Mouse (Mus musculus) spleen, embryonic (tissue): ENCODE data around the gene Btnl6.
"Not testable (repeated sequence)": the region's sequence is repeated elsewhere in the genome, so short reads cannot be mapped to it uniquely, and the experiment has no call there.

ENCODE experiments used
- CTCF ChIA-PET: fragments of 350-600 bp; sonication (Branson Sonifier 250); formaldehyde crosslinking; loops from one replicate; lab custom pipeline; 2022; lab: Charles Lee

The Btnl6 gene

GRCm38 (mm10) chr17:34497726-34498125 is 19.4 kb downstream of the Btnl6 start:
- CTCF ChIA-PET = not testable (repeated sequence)

- CTCF ChIA-PET = not testable (repeated sequence)
These were observed 19.8 kb downstream of the Btnl6 start for GRCm38 (mm10) chr17:34497319-34497718.

- CTCF ChIA-PET = interaction anchor here (0.6 kb wide), 1 partner anchor 696 kb away, joined by 3 read pairs; no protein-coding TSS in a partner anchor
These were observed 20.6 kb downstream of the Btnl6 start for GRCm38 (mm10) chr17:34496539-34496938.

- CTCF ChIA-PET = not testable (repeated sequence)
These were observed 22.0 kb downstream of the Btnl6 start for GRCm38 (mm10) chr17:34495156-34495555.

GRCm38 (mm10) chr17:34492796-34493195 is 24.4 kb downstream of the Btnl6 start:
- CTCF ChIA-PET = no interaction called here

- CTCF ChIA-PET = not testable (repeated sequence)
These were observed 39.7 kb downstream of the Btnl6 start, which contains the start of gene Btnl4 for GRCm38 (mm10) chr17:34477238-34478013. Btnl4 (minus strand) TSS chr17:34477318.

GRCm38 (mm10) chr17:34476427-34476826 is 40.7 kb downstream of the Btnl6 start:
- CTCF ChIA-PET = no interaction called here

- CTCF ChIA-PET = no interaction called here
These were observed 42.1 kb downstream of the Btnl6 start for GRCm38 (mm10) chr17:34475060-34475459.

GRCm38 (mm10) chr17:34470491-34470890 is 46.7 kb downstream of the Btnl6 start:
- CTCF ChIA-PET = no interaction called here

GRCm38 (mm10) chr17:34465906-34466305 is 51.2 kb downstream of the Btnl6 start:
- CTCF ChIA-PET = not testable (repeated sequence)

- CTCF ChIA-PET = no interaction called here
These were observed 57.9 kb downstream of the Btnl6 start for GRCm38 (mm10) chr17:34459255-34459654.
